Mouse (Mus musculus) midbrain, embryonic 11.5 days (tissue): ENCODE results near the gene Esyt3. TPM values are rescaled to one million over a fixed set of nuclear protein-coding genes. Genes with fewer than 3 reads are reported as not detected.

Experiments
- ATAC-seq: fragments of 200-750 bp; cut with Nextera tagmentation; 2 replicates; pipeline ENCODE4 v1.8.0; 2017; ENCODE audit warnings: moderate TSS enrichment, moderate library complexity; ENCODE audit not compliant: low FRiP score
- DNase-seq: peaks from one replicate; pipeline ENCODE4 v3.0.0; 2015; ENCODE audit warnings: low spot score; ENCODE audit errors: missing footprints
- H3K27ac ChIP-seq: fragments of 300-500 bp; sonication (generic); 2 replicates; pipeline ENCODE4 v1.5.1; 2014; ENCODE audit warnings: low read depth, low read length
- H3K27me3 ChIP-seq: fragments of 300-500 bp; sonication (generic); 2 replicates; pipeline ENCODE4 v1.6.1; 2014; ENCODE audit warnings: mild to moderate bottlenecking, low read length, moderate library complexity, mixed read lengths; ENCODE audit not compliant: control insufficient read depth, insufficient read depth
- H3K36me3 ChIP-seq: fragments of 300-500 bp; sonication (generic); 2 replicates; pipeline ENCODE4 v1.6.1; 2014; ENCODE audit warnings: mild to moderate bottlenecking, low read length, moderate library complexity, mixed read lengths; ENCODE audit not compliant: control insufficient read depth, insufficient read depth
- H3K4me1 ChIP-seq: fragments of 300-500 bp; sonication (generic); 2 replicates; pipeline ENCODE4 v1.6.1; 2014; ENCODE audit warnings: low read length; ENCODE audit not compliant: control insufficient read depth, insufficient read depth
- H3K4me2 ChIP-seq: fragments of 300-500 bp; sonication (generic); 2 replicates; pipeline ENCODE4 v1.6.1; 2014; ENCODE audit warnings: mild to moderate bottlenecking, moderate library complexity
- H3K4me3 ChIP-seq: fragments of 300-500 bp; sonication (generic); 2 replicates; pipeline ENCODE4 v1.5.1; 2014; ENCODE audit warnings: low read depth, low read length
- H3K9ac ChIP-seq: fragments of 300-500 bp; sonication (generic); 2 replicates; pipeline ENCODE4 v1.6.1; 2014; ENCODE audit warnings: low read length
- H3K9me3 ChIP-seq: fragments of 300-500 bp; sonication (generic); 2 replicates; pipeline ENCODE4 v1.6.1; 2016; ENCODE audit warnings: low read length; ENCODE audit not compliant: control insufficient read depth
- WGBS: fragments of 180-500 bp; shearing (Covaris S2); extraction: QIAGEN DNeasy Blood & Tissue Kit; methylation state at CpG from one replicate; pipeline ENCODE4 v1.1.7; 2014; 5-methylcytosine and 5-hydroxymethylcytosine counted together
- polyA plus RNA-seq: library from polyadenylated mRNA; unstranded; fragments of >200 nt; fragmentation: Nextera tagmentation; extraction: Ambion mirVana; gene quantifications from 2 replicates; pipeline ENCODE4 v1.2.1, GENCODE M21; 2014

Gene Esyt3
- polyA plus RNA-seq: 0.12 and 0.34 TPM in 2 replicates

GRCm38 (mm10) chr9:99357921-99358692 lies at the start of gene Esyt3:
TSS of gene Esyt3 (minus strand) at chr9:99358557.
- no peaks in the 10 kb centered on the region for H3K36me3 ChIP-seq
- ATAC-seq (peak; percentile 59), DNase-seq (peak; percentile 92)
- H3K4me3 ChIP-seq: peak within 1 kb of the TSS; percentile 40
- H3K27ac ChIP-seq: no peak within 1 kb of the TSS
- no peaks in the 10 kb centered on the region for H3K9me3 ChIP-seq
- peak within 1 kb of the TSS; percentile 88 for H3K4me2 ChIP-seq
- peaks cover 10% of the 10 kb centered on the region for H3K4me1 ChIP-seq
- under 1% methylated on average over 64 of the region's 66 CpGs for WGBS
- H3K27me3 ChIP-seq: peaks cover 32% of the 10 kb centered on the region
- H3K9ac ChIP-seq: peak within 1 kb of the TSS; percentile 45

- Histone ChIP-seq H3K9ac (no peak overlapping the region), H3K9me3 (no peaks in the 10 kb centered on the region), H3K27me3 (no peaks in the 10 kb centered on the region), H3K4me2 (no peak overlapping the region), H3K27ac (no peak overlapping the region), H3K4me1 (no peaks in the 10 kb centered on the region), H3K4me3 (no peak overlapping the region), H3K36me3 (no peaks in the 10 kb centered on the region)
- ATAC-seq (no peak), DNase-seq (peak; percentile 41)
- 86% methylated on average over 9 of the region's 9 CpGs for WGBS
Observed at GRCm38 (mm10) chr9:99401288-99401974, 43.1 kb upstream of the Esyt3 start.

- ATAC-seq (no peak), DNase-seq (peak; percentile 65)
- no peaks in the 10 kb centered on the region for H3K4me1 ChIP-seq
- H3K9ac ChIP-seq: no peak overlapping the region
- H3K4me3 ChIP-seq: no peak overlapping the region
- no peaks in the 10 kb centered on the region for H3K27me3 ChIP-seq
- H3K27ac ChIP-seq: no peak overlapping the region
- H3K9me3 ChIP-seq: no peaks in the 10 kb centered on the region
- WGBS: 91% methylated on average over 6 of the region's 6 CpGs
- H3K36me3 ChIP-seq: no peaks in the 10 kb centered on the region
- H3K4me2 ChIP-seq: no peak overlapping the region
Observed at GRCm38 (mm10) chr9:99400781-99401180, 42.4 kb upstream of the Esyt3 start.

- no peak for DNase-seq
- H3K27ac ChIP-seq: no peak overlapping the region
- no peaks in the 10 kb centered on the region for H3K36me3 ChIP-seq
- no peaks in the 10 kb centered on the region for H3K27me3 ChIP-seq
- 85% methylated on average over 13 of the region's 13 CpGs for WGBS
- no peaks in the 10 kb centered on the region for H3K4me1 ChIP-seq
- no peak overlapping the region for H3K9ac ChIP-seq
- no peak overlapping the region for H3K4me2 ChIP-seq
- H3K4me3 ChIP-seq: no peak overlapping the region
- no peak for ATAC-seq
- no peaks in the 10 kb centered on the region for H3K9me3 ChIP-seq
Observed at GRCm38 (mm10) chr9:99397056-99397815, 38.9 kb upstream of the Esyt3 start.

GRCm38 (mm10) chr9:99394366-99394765 lies 36.0 kb upstream of the Esyt3 start:
- Histone ChIP-seq H3K4me3 (no peak overlapping the region), H3K9me3 (no peaks in the 10 kb centered on the region), H3K27me3 (no peaks in the 10 kb centered on the region), H3K4me1 (no peaks in the 10 kb centered on the region), H3K36me3 (no peaks in the 10 kb centered on the region), H3K4me2 (no peak overlapping the region), H3K9ac (no peak overlapping the region), H3K27ac (no peak overlapping the region)
- DNase-seq: peak; percentile 62
- ATAC-seq: no peak
- WGBS: 78% methylated on average over 11 of the region's 11 CpGs

- H3K4me3 ChIP-seq: no peak overlapping the region
- H3K36me3 ChIP-seq: no peaks in the 10 kb centered on the region
- no peak overlapping the region for H3K9ac ChIP-seq
- DNase-seq: peak; percentile 56
- no peak overlapping the region for H3K27ac ChIP-seq
- no peaks in the 10 kb centered on the region for H3K4me1 ChIP-seq
- 94% methylated on average over 8 of the region's 8 CpGs for WGBS
- no peaks in the 10 kb centered on the region for H3K9me3 ChIP-seq
- no peak overlapping the region for H3K4me2 ChIP-seq
- ATAC-seq: no peak
- no peaks in the 10 kb centered on the region for H3K27me3 ChIP-seq
Observed at GRCm38 (mm10) chr9:99393146-99393545, 34.8 kb upstream of the Esyt3 start.

GRCm38 (mm10) chr9:99391557-99391956 lies 33.2 kb upstream of the Esyt3 start:
- no peak overlapping the region for H3K27ac ChIP-seq
- H3K4me2 ChIP-seq: no peak overlapping the region
- H3K9me3 ChIP-seq: no peaks in the 10 kb centered on the region
- 95% methylated on average over 10 of the region's 10 CpGs for WGBS
- ATAC-seq (no peak), DNase-seq (no peak)
- no peaks in the 10 kb centered on the region for H3K27me3 ChIP-seq
- H3K36me3 ChIP-seq: no peaks in the 10 kb centered on the region
- no peak overlapping the region for H3K9ac ChIP-seq
- H3K4me3 ChIP-seq: no peak overlapping the region
- H3K4me1 ChIP-seq: no peaks in the 10 kb centered on the region

GRCm38 (mm10) chr9:99390716-99391115 lies 32.4 kb upstream of the Esyt3 start:
- Histone ChIP-seq H3K36me3 (no peaks in the 10 kb centered on the region), H3K4me3 (no peak overlapping the region), H3K27ac (no peak overlapping the region), H3K4me2 (no peak overlapping the region), H3K4me1 (no peaks in the 10 kb centered on the region), H3K9ac (no peak overlapping the region), H3K27me3 (no peaks in the 10 kb centered on the region), H3K9me3 (no peaks in the 10 kb centered on the region)
- ATAC-seq (no peak), DNase-seq (peak; percentile 31)
- WGBS: 42% methylated on average over 2 of the region's 2 CpGs

- Histone ChIP-seq H3K4me2 (no peak overlapping the region), H3K9me3 (no peaks in the 10 kb centered on the region), H3K4me3 (no peak overlapping the region), H3K9ac (no peak overlapping the region), H3K27ac (no peak overlapping the region), H3K27me3 (no peaks in the 10 kb centered on the region), H3K36me3 (no peaks in the 10 kb centered on the region), H3K4me1 (no peaks in the 10 kb centered on the region)
- WGBS: 84% methylated on average over 5 of the region's 5 CpGs
- ATAC-seq (no peak), DNase-seq (peak; percentile 60)
Observed at GRCm38 (mm10) chr9:99390201-99390600, 31.8 kb upstream of the Esyt3 start.
